Mouse (Mus musculus) heart, postnatal 0 days (tissue): ENCODE measurements around the gene Kit.

Experiments
- CTCF ChIP-seq: IDR thresholded peaks from 2 replicates; pipeline ENCODE4 v1.5.1; 2016; ENCODE audit warnings: antibody characterized with exemption, control low read depth, low read depth
- EP300 ChIP-seq: IDR thresholded peaks from 2 replicates; pipeline ENCODE4 v1.6.1; 2016; ENCODE audit warnings: antibody characterized with exemption, low read depth

DNA sequence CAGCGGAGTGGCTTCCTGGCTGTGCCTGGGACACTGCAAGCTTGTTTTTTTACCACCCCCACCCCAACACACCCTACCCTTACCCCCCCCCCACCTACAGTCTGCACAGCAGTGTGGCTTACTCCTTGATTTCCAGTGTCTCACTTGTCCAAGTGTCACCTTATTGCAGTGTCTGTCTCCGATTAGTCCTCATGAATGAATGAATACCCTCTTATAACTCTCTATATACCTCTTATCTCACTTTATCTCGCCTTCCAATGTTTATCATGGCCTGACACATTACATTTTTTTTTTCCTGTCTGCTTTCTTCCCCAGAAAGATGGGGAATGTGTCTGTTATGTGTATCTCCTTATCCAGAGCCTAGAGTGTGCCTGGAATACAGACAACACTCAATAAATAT, 38.6 kb upstream of the Kit start:
- TF ChIP-seq CTCF (no peak), EP300 (no peak)
